Mouse (Mus musculus): ENCODE data around the gene Aldh2.
A peak's percentile ranks its signal among the peaks of the same experiment; 100 is the strongest.
"Not testable (repeated sequence)": the region's sequence is repeated elsewhere in the genome, so short reads cannot be mapped to it uniquely, and the experiment has no call there.

The Aldh2 gene

GRCm38 (mm10) chr5:121547084-121547483 lies 46.5 kb downstream of the Aldh2 start:
- no peak for DNase-seq (ENCODE audit: low spot score)

GRCm38 (mm10) chr5:121546530-121546895 lies 47.1 kb downstream of the Aldh2 start:
- DNase-seq (ENCODE audit: low spot score), result peak; percentile 50

- DNase-seq (ENCODE audit: low spot score), result peak; percentile 96
Observed at GRCm38 (mm10) chr5:121545793-121546529, 47.7 kb downstream of the Aldh2 start, which contains the start of gene Mapkapk5. Gene Mapkapk5 (minus strand): TSS chr5:121545905.

- DNase-seq (ENCODE audit: low spot score), result no peak
Observed at GRCm38 (mm10) chr5:121544910-121545792, 48.5 kb downstream of the Aldh2 start, which contains the start of the genes Adam1a and Gm42878. Gene Adam1a (minus strand): TSS chr5:121545482. Gene Gm42878 (minus strand): TSS chr5:121545482.

- DNase-seq (ENCODE audit: low spot score), result no peak
Observed at GRCm38 (mm10) chr5:121543370-121543769, 50.3 kb downstream of the Aldh2 start.

- no peak for DNase-seq (ENCODE audit: low spot score)
Observed at GRCm38 (mm10) chr5:121541235-121541634, 52.4 kb downstream of the Aldh2 start.

GRCm38 (mm10) chr5:121540066-121540465 lies 53.6 kb downstream of the Aldh2 start:
- no peak for DNase-seq (ENCODE audit: low spot score)

GRCm38 (mm10) chr5:121537588-121537987 lies 56.0 kb downstream of the Aldh2 start:
- DNase-seq (ENCODE audit: low spot score), result no peak

GRCm38 (mm10) chr5:121536921-121537555 lies 56.6 kb downstream of the Aldh2 start:
- no peak for DNase-seq (ENCODE audit: low spot score)

- DNase-seq (ENCODE audit: low spot score), result no peak
Observed at GRCm38 (mm10) chr5:121535116-121535515, 58.5 kb downstream of the Aldh2 start.

GRCm38 (mm10) chr5:121534521-121534920 lies 59.1 kb downstream of the Aldh2 start:
- DNase-seq (ENCODE audit: low spot score), result no peak

- DNase-seq (ENCODE audit: low spot score), result no peak
Observed at GRCm38 (mm10) chr5:121526961-121527360, 66.7 kb downstream of the Aldh2 start.

- DNase-seq (ENCODE audit: low spot score), result no peak
Observed at GRCm38 (mm10) chr5:121526526-121526925, 67.1 kb downstream of the Aldh2 start.

GRCm38 (mm10) chr5:121525774-121526450 lies 67.7 kb downstream of the Aldh2 start:
- no peak for DNase-seq (ENCODE audit: low spot score)

- not testable (repeated sequence) for DNase-seq (ENCODE audit: low spot score)
Observed at GRCm38 (mm10) chr5:121519758-121520157, 73.9 kb downstream of the Aldh2 start.

GRCm38 (mm10) chr5:121518983-121519382 lies 74.6 kb downstream of the Aldh2 start:
- DNase-seq (ENCODE audit: low spot score), result no peak

All from lung, postnatal 25 days (tissue).